Mouse (Mus musculus) cerebellum, adult 11-12 months (tissue): ENCODE measurements at regions not wholly inside any gene's neighbourhood (a gene's known extent, or its start where the extent isn't known, plus 50 kb on each side); places are given as distances from the start of the nearest gene placed in this dataset.

ENCODE experiments used
- DNase-seq: peaks from one replicate; pipeline ENCODE4 v3.0.0; 2022

DNA sequence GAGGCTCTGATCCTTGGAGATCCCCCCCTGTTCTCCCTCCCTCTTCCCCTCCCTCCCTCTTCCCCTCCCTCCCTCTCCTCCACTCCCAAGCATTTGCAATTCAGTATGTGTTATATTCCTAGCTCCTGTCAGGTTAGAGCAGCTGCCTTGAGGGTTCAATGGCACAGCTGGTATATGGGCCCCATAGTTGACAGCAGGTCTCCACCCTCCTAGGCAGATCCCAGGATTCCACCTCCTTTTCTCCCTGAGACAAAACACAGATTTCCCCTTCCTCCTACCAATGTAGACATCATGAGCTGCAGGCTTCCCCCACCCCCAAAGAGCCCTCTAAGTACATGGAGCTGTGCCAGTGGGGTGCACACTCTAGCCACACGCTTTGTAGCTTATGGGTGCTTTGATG, 137.8 kb downstream of the Unc5cl start:
- no peak for DNase-seq

GRCm38 (mm10) chr17:48595418-48595963, 140.8 kb downstream of the Unc5cl start:
- peak; percentile 53 for DNase-seq

DNA sequence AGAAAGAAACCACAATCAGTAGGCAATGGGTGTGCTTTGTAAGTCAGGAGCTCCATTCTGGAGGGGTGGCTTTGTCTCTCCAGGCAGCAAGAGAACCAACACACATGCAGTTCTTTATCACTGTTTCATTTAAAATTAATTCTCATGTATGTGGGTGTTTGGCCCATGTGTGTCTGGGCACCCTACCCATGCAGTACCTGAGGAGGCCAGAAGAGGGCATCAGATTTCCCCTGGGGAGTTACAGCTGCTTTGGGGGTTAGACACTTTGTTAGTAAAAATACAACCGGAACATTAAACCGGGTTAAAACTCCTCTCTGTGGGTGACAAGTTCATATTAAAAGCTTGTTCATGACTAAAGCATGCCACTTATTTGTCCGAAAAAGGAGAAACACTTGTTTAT, 141.7 kb downstream of the Unc5cl start:
- DNase-seq: no peak

DNA sequence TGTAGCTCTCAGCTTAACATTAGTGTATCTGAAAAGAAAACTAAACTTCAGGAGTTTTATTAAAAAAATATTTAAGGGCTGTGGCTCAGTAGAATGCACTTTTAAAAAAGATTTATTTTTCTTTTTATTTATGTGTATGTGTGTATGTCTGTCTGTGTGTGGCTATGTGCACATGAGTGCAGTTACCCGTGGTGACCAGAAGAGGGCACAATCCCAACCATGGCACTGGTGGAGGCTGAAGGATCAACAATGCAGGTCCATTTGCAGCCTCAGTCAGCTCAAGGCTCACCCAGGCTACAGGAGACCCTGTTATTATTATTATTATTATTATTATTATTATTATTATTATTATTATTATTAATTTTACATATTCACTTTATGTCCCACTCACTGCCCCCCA, 142.6 kb downstream of the Unc5cl start:
- DNase-seq: no peak

DNA sequence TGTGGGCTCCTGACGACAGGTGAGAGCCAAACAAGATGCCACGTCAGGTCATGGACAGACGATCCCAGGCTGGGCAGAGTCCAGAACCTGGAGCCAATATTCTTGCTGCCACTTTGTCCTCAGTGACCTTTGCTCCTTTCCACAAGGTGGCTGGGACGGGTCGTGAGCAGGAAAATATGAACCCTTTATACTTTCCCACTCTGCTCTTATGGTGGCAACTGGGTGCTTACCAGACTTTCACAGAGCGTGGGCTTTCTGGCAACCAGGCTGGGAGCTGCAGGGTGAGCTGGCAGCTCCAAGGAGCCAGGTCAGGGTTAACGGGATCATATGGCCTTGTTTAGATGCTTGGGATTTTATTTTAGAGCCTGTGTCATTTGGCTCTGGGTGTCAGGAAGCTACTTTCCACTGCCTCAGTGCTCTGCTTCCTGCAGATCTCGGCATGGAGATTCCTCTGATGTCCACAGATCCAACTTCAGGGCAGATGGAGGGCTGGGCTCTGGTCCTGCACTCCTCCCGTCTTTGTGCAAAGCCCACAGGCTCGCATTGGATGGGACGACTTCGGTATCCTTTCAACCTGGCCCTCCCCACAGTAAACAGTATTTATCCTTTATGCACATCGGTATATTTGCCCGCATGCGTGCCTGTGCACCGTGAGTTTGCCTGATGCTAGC, 143.9 kb downstream of the Unc5cl start:
- DNase-seq: peak; percentile 70

- DNase-seq: peak; percentile 29
These were observed 145.5 kb downstream of the Unc5cl start for GRCm38 (mm10) chr17:48600176-48600575.

- peak; percentile 69 for DNase-seq
These were observed 147.9 kb downstream of the Unc5cl start for GRCm38 (mm10) chr17:48602554-48602953.

DNA sequence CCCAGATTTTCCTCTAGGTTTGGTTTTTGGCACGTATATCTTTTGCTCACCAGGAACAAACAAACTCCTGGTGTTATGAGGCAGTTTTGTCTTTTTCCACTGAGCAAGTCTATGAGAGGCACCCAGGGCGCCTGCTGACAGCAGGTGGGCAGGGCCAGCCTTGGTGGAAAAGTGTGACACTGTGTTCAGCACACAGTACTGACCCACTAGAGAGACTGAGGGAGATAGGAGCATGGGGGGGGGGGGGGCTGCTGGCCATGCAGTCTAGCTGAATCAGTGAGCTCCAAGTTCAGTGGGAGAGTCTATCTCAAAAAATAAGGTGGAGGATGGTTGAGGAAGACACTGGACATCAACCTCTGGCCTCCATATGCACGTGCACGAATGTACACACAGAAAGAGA, 152.1 kb downstream of the Unc5cl start:
- no peak for DNase-seq

- no peak for DNase-seq
These were observed 153.6 kb downstream of the Unc5cl start for GRCm38 (mm10) chr17:48608315-48608714.

GRCm38 (mm10) chr17:48610107-48610506, 155.4 kb downstream of the Unc5cl start:
- no peak for DNase-seq

- DNase-seq: no peak
These were observed 156.1 kb downstream of the Unc5cl start for GRCm38 (mm10) chr17:48610806-48611205.

DNA sequence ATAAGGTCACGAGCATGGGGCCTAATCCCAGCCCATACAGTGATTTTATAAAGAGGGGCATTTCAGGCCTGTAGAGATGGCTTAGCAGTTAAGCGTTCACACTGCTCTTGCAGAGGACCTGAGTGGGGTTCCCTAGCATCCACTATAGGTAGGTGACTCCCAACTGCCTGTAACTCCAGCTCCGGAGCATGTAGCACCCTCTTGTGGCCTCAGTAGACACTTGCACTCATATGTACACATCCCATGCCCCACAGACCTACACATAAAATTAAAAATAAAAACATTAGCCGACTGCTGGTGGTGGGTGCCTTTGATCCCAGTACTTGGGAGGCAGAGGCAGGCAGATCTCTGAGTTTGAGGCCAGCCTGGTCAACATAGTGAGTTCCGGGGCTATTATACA, 158.8 kb downstream of the Unc5cl start:
- DNase-seq: no peak

DNA sequence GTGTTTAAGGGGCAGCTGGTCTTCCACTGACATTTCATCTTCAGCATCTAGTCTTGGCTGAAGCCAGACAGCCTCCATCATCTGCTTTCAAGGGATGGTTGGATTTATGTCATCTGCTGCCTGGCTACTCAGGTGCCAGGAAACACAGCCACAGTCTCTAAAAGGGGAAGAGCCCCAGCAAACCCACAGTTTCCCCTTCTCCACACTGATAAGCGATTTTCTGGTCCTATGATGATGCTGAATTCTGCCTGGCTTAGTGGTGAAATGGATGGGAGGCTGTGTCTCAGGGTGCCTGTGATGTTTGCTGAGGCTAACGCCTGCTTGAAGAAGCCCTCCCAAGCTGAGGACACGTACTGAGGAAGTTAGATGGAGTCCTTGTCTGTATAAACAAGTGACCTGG, 160.5 kb downstream of the Unc5cl start:
- DNase-seq: no peak

DNA sequence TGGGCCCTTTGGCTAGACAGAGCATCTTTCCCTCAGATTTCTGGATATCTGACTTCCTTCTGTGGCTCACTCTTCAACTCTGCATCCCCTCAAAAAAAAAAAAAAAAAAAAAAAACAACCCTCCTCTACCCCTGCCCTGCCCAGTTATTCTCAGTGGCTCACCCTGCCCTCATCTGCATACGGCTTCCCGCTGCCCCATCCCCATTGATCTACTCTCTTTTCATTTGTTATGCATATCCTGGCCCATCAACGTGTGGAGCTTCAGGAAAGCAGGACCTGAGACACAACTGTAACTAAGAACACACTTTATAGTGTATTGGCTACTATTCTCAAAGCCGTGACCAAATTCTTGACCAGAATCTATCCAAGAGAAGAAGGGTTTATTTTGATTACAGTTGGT, 161.5 kb downstream of the Unc5cl start:
- no peak for DNase-seq

DNA sequence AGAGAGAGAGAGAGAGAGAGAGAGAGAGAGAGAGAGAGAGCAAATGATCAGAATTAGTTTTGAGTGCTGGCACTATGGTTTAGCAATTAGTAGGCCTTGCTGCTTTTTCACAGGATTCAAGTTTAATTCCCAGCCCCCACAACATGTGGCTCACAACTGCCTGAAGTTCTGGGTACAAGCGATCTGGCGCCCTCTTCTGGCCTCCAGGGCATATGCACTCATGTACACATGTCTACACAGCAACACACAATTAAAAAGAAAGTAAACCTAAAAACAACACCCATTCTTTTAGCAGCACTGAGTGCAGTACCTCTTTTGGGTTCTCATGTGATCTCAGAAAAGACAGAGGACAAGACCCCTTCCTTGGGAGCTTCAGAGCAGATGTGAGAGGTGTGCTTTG, 166.2 kb downstream of the Unc5cl start:
- no peak for DNase-seq

GRCm38 (mm10) chr17:48621676-48622075, 167.0 kb downstream of the Unc5cl start:
- no peak for DNase-seq

- no peak for DNase-seq
These were observed 170.2 kb downstream of the Unc5cl start for GRCm38 (mm10) chr17:48624937-48625336.

GRCm38 (mm10) chr17:48625971-48626370, 171.3 kb downstream of the Unc5cl start:
- DNase-seq: no peak

DNA sequence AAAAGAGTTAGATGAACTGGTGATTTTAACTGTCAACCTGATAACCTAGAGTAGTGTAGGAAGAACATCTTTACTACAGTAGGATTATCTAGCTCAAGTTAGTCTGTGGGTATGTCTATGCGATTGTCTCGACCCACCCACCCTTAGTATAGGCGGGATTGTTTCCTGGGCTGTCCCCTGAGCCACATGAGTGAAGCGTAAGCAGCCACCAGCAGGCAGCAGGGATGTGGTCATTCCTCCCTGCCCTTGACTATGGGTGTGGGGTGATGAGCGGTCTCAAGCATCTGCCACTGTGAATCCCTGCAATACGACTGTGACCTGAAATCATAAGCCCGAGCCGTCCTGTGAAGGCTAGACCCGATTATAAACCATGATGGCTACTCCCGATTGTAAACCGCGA, 184.9 kb downstream of the Unc5cl start:
- DNase-seq: no peak

GRCm38 (mm10) chr17:48643533-48644019, 188.9 kb downstream of the Unc5cl start:
- DNase-seq: no peak

GRCm38 (mm10) chr17:48645056-48645455, 190.4 kb downstream of the Unc5cl start:
- DNase-seq: no peak

- no peak for DNase-seq
These were observed 192.0 kb downstream of the Unc5cl start for GRCm38 (mm10) chr17:48646626-48647195.

GRCm38 (mm10) chr17:48647431-48647830, 192.7 kb downstream of the Unc5cl start:
- no peak for DNase-seq

GRCm38 (mm10) chr17:48650556-48650955, 195.9 kb downstream of the Unc5cl start:
- no peak for DNase-seq

DNA sequence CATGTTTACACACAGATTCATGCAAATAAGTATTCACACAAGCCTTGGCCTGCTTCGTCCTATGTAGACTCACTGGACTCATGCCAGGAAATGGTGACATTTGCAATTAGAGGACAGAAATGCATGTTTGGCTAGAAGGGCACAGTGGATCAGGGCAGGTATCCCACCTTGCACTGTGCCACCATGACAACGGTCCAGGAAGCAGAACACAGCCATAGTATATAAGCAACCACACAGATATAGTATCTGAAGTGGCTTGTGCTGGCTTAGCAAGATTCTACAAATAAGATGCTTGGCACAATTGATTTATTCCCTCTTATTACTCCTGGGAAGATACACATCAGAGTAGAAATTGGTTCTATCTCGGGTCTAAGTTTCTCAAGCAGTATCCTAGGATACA, 218.0 kb downstream of the Unc5cl start:
- DNase-seq: no peak
